Mouse (Mus musculus) adrenal gland, adult 18-20 months (tissue): Measurements from ENCODE around the gene Pnisr. TPM values are rescaled to one million over a fixed set of nuclear protein-coding genes. Genes with fewer than 3 reads are reported as not detected.
A peak's percentile ranks its signal among the peaks of the same experiment; 100 is the strongest.

ENCODE experiments used
- DNase-seq, 2 experiments: peaks; one replicate each; pipeline ENCODE4 v3.0.0; 2021 to 2022; ENCODE audit warnings: low spot score in 2 of 2
- long read RNA-seq, 2 experiments: library from polyadenylated mRNA; stranded (forward); transcript quantifications; one replicate each; pipeline ENCODE4 v2.0.0; 2021
- total RNA-seq, 2 experiments: library from RNA; stranded (reverse); gene quantifications; 1 replicate in 1 of 2; 2 replicates in 1 of 2; pipeline ENCODE4 v1.2.3; 2021

Pnisr gene
- total RNA-seq: 100 to 1,000 TPM in 1 of 2 experiments, 10 to 100 TPM in 1; 84.7 to 108 TPM
- long read RNA-seq, experiment 1, full-length matches to known transcripts: 7 of 26 reads
- long read RNA-seq, experiment 1, partial matches to known transcripts: 7 of 26 reads
- long read RNA-seq, experiment 1, other reads (novel, unspliced or antisense): 12 of 26 reads
- long read RNA-seq, experiment 2, full-length matches to known transcripts: 14 of 50 reads
- long read RNA-seq, experiment 2, partial matches to known transcripts: 17 of 50 reads
- long read RNA-seq, experiment 2, other reads (novel, unspliced or antisense): 19 of 50 reads

DNA sequence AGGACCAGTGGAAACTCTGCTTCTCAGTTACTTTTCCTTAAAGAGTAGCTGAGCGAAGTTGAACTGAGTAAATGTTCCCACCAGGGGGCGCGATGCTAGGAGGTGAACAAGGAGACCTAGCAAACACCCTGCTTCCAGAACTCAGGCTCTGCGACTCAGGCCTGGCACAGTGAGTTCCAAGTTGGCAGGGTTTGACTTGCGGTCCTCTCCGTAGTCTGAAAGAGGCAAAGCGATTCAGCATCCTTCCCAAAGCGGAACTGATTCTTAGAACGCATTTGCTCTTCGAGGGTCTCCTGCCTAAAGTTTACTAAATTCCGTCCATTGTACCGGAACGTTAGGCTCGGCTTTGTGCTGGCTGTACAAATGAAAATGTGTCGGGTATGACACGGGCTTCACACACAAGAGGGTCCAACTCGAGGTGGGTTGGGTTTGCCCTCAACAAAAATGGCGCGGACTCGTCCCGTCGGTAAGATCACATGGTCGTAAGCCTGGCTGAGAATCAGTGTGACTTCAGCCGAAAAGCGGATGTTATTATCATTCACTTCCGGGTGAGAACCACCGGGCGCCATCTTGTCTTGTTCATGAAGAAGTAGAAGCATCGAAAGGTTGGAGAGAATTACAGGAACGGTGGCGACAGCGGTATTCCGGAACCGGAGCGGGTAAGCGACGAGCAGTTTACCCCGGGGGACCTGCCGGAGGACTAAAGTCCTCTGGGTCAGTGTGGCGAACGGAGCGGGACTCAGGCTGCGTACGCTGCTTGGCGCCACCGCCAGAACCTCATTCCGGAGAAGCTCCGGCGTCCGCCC is at the start of gene Pnisr:
Gene Pnisr (plus strand): TSS at position 103 of the 806 bp plus-strand sequence.
- DNase-seq: peak; percentile 90 to 92

DNA sequence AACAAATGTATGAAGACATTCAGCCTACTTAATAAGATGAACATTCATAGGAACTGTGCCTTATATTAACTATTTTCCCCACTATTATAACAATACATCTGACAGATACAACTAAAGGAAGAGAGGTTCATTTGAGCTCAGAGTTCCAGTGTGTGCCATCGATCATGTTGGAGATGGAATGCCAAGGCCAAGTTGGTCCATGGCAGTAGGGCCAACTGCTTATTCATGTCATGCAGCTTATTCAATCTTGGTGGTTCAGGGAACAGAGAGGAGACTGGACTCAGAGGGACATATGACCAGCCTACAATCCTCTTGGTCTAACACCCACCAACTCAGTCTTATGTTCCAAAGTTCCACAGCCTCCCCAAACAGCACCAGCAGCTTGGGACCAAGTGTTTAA is 46.4 kb upstream of the Pnisr start:
- no peak for DNase-seq

DNA sequence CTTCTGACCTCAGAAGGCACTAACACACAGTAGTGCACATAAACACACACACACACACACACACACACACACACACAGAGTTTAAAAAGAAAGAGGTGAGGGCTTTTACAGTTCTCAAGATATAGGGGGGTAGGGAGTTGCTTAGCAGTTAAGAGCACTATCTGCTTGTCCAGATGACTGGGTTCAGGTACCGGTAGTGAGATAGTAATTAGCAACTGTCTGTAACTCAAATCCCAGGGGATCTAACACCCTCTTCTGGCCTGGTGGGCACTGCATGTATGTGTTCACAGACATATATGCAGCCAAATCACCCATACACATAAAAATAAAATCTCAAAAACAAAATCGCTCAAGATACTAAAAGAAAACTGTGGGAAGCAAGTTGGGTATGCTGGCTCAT is 45.8 kb upstream of the Pnisr start:
- DNase-seq: no peak

DNA sequence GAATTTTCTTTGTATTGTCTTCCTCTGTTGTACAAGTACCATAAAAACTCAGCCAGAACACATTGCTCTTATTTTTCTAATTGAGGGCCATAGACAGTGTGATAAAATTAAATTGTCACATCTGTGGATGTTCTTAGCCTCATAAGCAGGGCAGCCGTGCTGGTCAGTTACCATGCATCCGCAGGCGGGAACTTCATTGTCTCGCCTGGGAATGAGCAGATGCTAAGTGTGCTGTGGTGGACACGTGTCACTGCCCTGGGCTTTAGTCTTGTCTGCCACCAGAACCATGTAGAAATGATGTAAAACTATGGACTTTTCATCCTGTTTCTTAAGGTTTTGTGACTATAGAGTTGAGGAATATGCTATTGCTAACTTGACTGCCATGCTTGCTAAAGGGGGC is 40.2 kb upstream of the Pnisr start:
- DNase-seq: no peak

DNA sequence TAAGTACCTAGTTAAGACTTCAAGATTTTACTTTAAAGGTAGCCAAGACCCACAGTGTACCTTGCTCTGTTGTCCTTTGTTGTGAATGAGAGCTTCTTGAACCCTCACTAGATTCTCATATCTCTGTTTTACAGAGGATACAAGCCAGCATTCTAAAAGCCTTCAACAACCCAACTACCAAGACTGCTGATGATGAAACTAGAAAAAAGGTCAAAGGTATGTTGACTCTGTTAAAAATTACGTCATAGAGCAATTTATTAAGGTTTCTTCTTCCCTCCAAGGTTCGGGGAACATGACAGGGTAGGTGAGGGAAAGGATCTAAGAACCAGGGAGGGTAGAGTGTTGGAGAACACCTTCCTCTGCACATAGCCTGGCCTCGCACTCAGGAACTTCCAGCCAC is 36.8 kb upstream of the Pnisr start:
- no peak for DNase-seq

DNA sequence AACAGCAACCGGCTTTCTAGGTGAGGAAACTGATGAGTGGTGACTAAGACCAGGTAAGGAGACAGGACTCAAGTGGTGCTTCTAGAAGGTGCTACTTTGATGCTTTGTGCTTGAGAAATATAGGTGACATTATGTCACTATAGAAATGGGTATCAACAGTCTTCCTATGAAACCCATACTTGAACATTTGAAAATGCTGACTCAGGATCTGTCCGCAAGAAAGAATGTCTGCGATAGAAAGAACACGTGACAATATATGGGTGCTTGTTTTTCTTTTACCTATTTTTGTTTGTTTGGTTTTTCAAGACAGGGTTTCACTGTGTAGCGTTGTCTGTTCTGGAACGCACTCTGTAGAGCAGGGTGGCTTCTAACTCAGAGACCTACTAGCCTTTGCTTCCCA is 34.7 kb upstream of the Pnisr start:
- no peak for DNase-seq

DNA sequence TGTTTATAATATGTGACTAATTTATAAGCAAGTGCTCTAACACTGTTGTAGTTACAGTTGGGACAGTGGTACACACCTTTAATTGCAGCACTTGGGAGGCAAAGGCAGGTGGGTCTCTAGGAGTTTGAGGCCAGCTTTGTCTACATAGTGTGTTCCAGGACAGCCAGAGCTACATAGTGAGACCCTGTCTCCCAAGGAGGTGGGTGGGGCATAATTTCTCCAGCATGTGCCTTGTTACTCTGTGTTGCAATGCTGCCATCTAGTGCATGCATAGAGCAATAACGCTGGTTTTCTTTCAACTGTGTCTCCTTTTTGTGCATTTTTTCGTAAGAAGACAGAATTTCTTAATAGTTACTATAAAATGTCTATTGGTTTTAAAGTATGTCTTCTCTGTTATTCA is 33.4 kb upstream of the Pnisr start:
- DNase-seq: peak in 1 of 2 experiments; percentile 22

DNA sequence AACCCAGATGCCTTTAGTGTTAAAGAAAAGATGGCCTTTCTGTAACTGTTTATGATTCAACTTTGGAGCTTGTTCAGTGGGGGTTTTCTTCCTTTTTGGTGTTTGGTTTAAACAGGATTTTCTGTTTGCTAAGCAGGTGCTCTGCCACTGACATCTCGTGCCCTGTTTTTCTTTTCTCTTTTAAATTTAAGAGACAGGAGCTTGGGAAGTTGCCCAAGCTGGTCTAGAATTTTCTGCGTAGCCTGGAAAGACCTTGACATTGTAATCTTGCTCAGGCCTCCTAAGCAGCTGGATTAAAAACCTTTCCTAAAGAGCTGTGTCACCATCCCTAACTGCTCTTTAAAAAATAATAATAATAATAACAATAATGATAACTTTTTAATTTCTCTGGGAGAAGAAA is 20.8 kb upstream of the Pnisr start:
- DNase-seq: peak in 1 of 2 experiments; percentile 12

DNA sequence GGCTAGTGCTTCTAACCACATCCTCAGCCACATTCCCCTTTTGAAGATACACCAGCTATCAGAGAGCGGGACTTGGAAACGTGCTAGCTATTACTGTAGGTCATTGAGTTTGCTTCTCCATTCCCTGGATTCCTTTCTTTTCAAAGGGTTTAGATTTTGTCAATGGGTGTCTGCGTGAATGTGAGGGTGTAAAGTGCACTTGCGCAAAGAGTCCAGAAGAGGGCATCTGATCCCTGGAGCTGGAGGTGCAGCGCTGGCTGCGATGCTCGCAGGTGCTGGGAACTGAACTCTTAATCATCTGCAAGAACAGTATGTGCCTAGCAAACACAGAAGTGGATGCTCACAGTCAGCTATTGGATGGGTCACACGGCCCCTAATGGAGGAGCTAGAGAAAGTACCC is 14.5 kb upstream of the Pnisr start:
- no peak for DNase-seq

DNA sequence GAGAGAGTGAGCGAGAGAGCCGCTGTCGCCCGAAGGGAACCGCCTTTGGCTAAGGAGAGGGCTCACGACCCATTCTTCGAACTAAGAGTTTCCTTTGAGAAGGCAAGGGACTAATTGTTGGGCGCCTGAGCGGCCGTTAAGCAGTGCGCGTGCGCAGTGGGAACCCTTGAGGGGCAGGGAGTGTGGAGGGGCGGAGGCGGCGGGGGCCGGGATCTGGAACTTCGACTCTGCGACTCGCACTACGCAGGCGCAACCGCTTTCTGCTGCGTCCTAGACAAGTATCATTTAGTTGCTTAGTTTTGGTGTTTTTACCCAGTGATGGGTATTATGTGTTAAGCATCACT is 876 bp downstream of the Pnisr start:
- DNase-seq: peak in 1 of 2 experiments; percentile 90

DNA sequence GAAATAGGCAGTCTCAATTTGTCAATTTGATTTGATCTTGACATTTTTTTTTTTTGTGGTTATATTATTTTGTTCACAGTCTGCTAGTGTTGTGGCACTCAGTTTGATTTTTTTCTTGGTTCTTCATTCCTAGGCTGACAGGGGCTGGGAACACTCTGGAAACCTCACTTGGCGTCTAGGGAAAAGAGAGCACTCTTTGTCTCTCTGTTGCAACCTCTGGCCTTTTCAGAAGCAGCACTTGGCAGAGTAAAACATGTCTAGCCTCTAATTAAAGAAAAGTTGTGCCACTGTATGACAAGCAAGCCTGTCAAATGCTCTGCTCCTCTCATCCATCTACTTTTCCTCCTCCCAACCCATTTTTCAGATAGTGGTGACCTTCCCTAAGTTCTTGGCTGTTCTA is 10.1 kb downstream of the Pnisr start:
- no peak for DNase-seq

DNA sequence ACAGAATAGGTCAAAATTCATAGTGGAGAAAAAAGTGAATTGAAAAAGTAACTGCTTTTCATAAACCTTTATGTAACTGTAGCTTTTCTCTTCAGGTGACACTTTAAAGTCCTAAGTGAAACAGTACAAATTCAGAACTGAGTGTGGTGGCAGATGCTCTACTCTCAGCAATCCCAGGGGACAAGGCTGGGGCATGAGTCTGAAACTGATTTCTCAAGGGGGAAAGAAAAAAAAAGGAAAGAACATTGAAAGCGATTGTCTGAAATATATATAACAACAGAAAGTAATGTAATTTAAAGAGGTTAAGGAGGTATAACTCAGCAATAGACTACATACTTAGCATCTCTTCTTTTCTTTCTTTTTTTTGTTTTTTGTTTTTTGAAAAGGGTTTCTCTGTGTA is 17.8 kb downstream of the Pnisr start:
- no peak for DNase-seq

DNA sequence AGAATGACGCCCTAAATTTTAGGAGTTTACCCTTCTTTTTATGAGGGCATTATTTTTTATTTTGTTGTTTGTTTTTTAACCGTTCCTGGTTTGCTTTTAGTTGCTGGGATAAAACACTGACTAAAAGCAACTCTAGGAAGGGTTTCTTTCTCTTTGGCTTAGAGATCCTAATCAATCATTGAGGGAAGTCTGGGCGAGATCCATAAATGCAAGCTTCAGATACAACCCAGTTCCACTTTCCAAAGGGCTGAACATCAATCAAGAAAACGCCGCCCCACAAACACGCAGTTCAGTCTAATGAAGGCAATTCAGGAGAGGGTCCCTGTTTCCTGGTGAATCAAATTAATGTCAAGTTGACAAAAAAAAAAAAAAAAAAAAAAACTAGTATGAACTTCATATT is 31.4 kb downstream of the Pnisr start:
- no peak for DNase-seq

DNA sequence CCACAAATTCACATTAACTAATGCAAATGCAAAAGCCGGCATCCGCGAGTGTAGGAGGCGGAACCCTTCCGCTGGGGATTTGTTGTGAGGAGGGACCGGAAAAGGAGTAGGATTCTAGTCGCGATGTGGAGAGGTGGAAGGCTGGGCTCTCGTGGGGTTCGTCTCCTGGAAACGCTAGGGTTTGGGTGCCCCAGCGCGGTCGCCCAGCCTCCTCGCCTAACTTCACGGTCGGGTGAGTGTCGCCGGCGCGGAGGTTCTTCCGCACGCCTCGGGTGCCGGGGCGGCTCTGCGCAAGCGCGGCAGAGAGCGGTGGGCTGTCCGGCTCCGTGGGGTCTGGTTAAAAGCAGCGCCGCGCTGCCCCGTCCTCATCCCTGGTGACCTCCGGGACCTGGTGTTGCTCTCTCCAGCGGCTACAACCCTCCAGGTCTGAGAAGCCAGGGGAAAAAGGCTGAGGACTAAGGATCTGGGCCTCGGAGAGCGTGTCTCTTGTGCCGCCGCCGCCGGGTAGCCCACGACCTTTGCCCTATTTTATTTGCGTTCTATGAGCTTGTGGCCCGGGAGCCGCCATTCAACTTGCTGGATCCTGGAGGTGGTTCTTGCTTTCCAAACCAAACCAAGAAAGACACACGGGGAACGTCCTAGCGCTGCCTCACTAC is 32.3 kb downstream of the Pnisr start, which contains the start of gene Coq3:
Gene Coq3 (plus strand): TSS at position 109 of the 656 bp plus-strand sequence.
- DNase-seq: peak; percentile 78 to 83

DNA sequence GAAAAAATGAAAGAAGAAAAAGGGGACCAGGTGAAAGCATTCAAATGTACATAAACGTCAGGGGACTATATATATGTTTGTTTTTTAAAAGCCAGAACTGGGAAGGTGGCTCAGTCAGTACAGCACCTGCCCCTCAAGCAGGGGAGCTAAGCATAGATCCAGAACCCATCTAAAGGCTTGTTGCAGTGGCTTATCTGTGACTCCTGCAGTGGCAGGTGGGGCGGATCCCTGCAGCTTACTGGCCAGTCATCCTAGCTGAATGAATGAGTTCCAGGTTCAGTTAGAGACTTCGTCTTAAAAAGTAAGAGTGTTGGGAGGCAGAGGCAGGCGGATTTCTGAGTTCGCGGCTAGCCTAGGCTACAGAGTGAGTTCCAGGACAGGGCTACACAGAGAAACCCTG is 35.4 kb downstream of the Pnisr start:
- DNase-seq: no peak

DNA sequence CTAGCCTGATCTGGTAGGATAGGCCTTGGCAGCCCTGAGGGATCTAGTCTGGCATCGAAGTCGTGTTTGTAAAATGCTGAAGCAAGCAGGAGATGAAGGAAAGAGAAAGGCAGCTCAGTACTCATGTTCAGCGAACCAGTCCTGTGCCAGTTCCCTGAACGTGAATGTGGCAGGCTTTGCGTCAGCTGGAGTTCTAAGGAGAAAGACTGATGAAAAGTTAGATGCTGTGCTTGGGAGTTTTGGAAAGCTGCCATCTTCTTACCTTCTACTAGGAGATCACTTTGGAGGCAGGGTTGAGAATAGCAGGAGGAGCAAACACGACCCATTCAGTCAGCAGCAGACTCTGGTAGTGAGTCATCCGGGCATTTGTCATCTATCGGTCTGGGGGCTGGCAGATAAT is 38.4 kb downstream of the Pnisr start:
- no peak for DNase-seq

Other genes starting within 250 kb of the Pnisr start
- not detected for gene Prdm13, start 161.6 kb upstream of the Pnisr start, total RNA-seq
- 10 to 100 TPM; 21.2 to 23.7 TPM for gene Ccnc, start 119.9 kb upstream of the Pnisr start, total RNA-seq
- gene Usp45, start 80.4 kb upstream of the Pnisr start, total RNA-seq: 10 to 100 TPM; 14.9 to 17.5 TPM
- gene Tstd3, start 80.4 kb upstream of the Pnisr start, total RNA-seq: 1 to 10 TPM; 8.5 to 9.9 TPM
- gene Coq3, start 32.1 kb downstream of the Pnisr start, total RNA-seq: 10 to 100 TPM; 12.2 to 15.4 TPM
- gene Faxc, start 83.7 kb downstream of the Pnisr start, total RNA-seq: 1 to 10 TPM; 4.5 to 5.6 TPM